Mouse (Mus musculus): ENCODE data around the gene Olfr1209. TPM values are rescaled to one million over a fixed set of nuclear protein-coding genes. Genes with fewer than 3 reads are reported as not detected.

Gene Olfr1209
- not detected in 2 replicates for polyA plus RNA-seq (2015; fragmentation: Nextera tagmentation; extraction: Ambion mirVana)

GRCm38 (mm10) chr2:88915057-88915456 is at the start of gene Olfr1209:
Gene Olfr1209 (minus strand): TSS chr2:88915157.
- H3K4me3 ChIP-seq: no peak within 1 kb of the TSS
- no peak for ATAC-seq (ENCODE audit: low FRiP score, low read depth)
- WGBS: 94% methylated on average over 3 of the region's 3 CpGs
- no peak within 1 kb of the TSS for H3K27ac ChIP-seq (replicated peaks)
- H3K9me3 ChIP-seq: no peaks in the 10 kb centered on the region
- no peaks in the 10 kb centered on the region for H3K36me3 ChIP-seq
- H3K4me2 ChIP-seq: no peak within 1 kb of the TSS
- no peaks in the 10 kb centered on the region for H3K4me1 ChIP-seq (replicated peaks)
- H3K27me3 ChIP-seq: no peaks in the 10 kb centered on the region
- H3K9ac ChIP-seq: no peak within 1 kb of the TSS

DNA sequence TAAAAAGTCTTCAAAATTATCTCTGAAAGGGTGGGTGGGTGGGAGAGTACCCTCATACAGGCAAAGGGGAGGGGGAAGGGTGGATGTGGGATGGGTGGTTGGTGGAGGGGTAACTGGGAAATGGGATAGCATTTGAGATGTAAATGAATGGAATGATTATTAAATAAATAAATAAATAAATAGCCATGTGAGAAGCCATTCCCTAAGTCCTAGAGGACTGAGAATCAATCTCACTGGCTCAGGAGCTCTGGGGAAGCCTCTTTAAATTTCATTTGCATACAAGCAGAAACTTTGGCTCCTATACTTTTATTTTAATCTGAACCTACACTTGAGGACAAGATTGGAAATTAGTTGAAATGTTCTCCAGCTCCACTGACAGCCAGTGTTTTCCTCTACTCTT is 38.7 kb upstream of the Olfr1209 start, which contains the start of gene Olfr1212:
Gene Olfr1212, plus strand, starts transcription at position 301 of the 400 bp plus-strand sequence.
- Histone ChIP-seq H3K4me2 (no peak within 1 kb of the TSS), H3K27ac (replicated peaks) (no peak within 1 kb of the TSS), H3K4me3 (no peak within 1 kb of the TSS), H3K9me3 (no peaks in the 10 kb centered on the region), H3K9ac (no peak within 1 kb of the TSS), H3K36me3 (no peaks in the 10 kb centered on the region), H3K27me3 (no peaks in the 10 kb centered on the region), H3K4me1 (replicated peaks) (no peaks in the 10 kb centered on the region)
- ATAC-seq (ENCODE audit: low FRiP score, low read depth): no peak

- Histone ChIP-seq H3K4me2 (no peak within 1 kb of the TSS), H3K27ac (replicated peaks) (no peak within 1 kb of the TSS), H3K9me3 (no peaks in the 10 kb centered on the region), H3K27me3 (no peaks in the 10 kb centered on the region), H3K4me3 (no peak within 1 kb of the TSS), H3K9ac (no peak within 1 kb of the TSS), H3K4me1 (replicated peaks) (no peaks in the 10 kb centered on the region), H3K36me3 (no peaks in the 10 kb centered on the region)
- no peak for ATAC-seq (ENCODE audit: low FRiP score, low read depth)
- 87% methylated on average over 1 of the region's 1 CpGs for WGBS
Measured at GRCm38 (mm10) chr2:88938011-88938410, 23.1 kb upstream of the Olfr1209 start, which contains the start of gene Olfr1211. Gene Olfr1211 (minus strand): TSS chr2:88938111.

- Histone ChIP-seq H3K36me3 (no peaks in the 10 kb centered on the region), H3K4me1 (replicated peaks) (no peaks in the 10 kb centered on the region), H3K27me3 (no peaks in the 10 kb centered on the region), H3K4me3 (no peak within 1 kb of the TSS), H3K27ac (replicated peaks) (no peak within 1 kb of the TSS), H3K4me2 (no peak within 1 kb of the TSS), H3K9ac (no peak within 1 kb of the TSS), H3K9me3 (no peaks in the 10 kb centered on the region)
- no peak for ATAC-seq (ENCODE audit: low FRiP score, low read depth)
Measured at GRCm38 (mm10) chr2:88902211-88902610, 12.7 kb downstream of the Olfr1209 start, which contains the start of gene Olfr1208. Gene Olfr1208 (minus strand): TSS chr2:88902311.

GRCm38 (mm10) chr2:88862931-88863330 is 52.0 kb downstream of the Olfr1209 start, which contains the start of gene Olfr1206:
Gene Olfr1206 (plus strand): TSS chr2:88863231.
- no peak within 1 kb of the TSS for H3K9ac ChIP-seq
- no peak within 1 kb of the TSS for H3K4me2 ChIP-seq
- no peaks in the 10 kb centered on the region for H3K4me1 ChIP-seq (replicated peaks)
- 84% methylated on average over 2 of the region's 2 CpGs for WGBS
- H3K9me3 ChIP-seq: no peaks in the 10 kb centered on the region
- no peaks in the 10 kb centered on the region for H3K36me3 ChIP-seq
- ATAC-seq (ENCODE audit: low FRiP score, low read depth): no peak
- H3K4me3 ChIP-seq: no peak within 1 kb of the TSS
- no peak within 1 kb of the TSS for H3K27ac ChIP-seq (replicated peaks)
- H3K27me3 ChIP-seq: no peaks in the 10 kb centered on the region

Other genes starting within 250 kb of the Olfr1209 start
- gene Olfr1193, start 239.5 kb downstream of the Olfr1209 start, polyA plus RNA-seq (2015; fragmentation: Nextera tagmentation; extraction: Ambion mirVana): not detected in 2 replicates
- not detected in 2 replicates for gene Olfr1195, start 226.0 kb downstream of the Olfr1209 start, polyA plus RNA-seq (2015; fragmentation: Nextera tagmentation; extraction: Ambion mirVana)
- gene Olfr1196, start 210.6 kb downstream of the Olfr1209 start, polyA plus RNA-seq (2015; fragmentation: Nextera tagmentation; extraction: Ambion mirVana): not detected in 2 replicates
- not detected in 2 replicates for gene Olfr1197, start 182.8 kb downstream of the Olfr1209 start, polyA plus RNA-seq (2015; fragmentation: Nextera tagmentation; extraction: Ambion mirVana)
- not detected in 2 replicates for gene Olfr1198, start 163.8 kb downstream of the Olfr1209 start, polyA plus RNA-seq (2015; fragmentation: Nextera tagmentation; extraction: Ambion mirVana)
- not detected in 2 replicates for gene Olfr1199, start 154.7 kb downstream of the Olfr1209 start, polyA plus RNA-seq (2015; fragmentation: Nextera tagmentation; extraction: Ambion mirVana)
- gene Olfr1200, start 144.7 kb downstream of the Olfr1209 start, polyA plus RNA-seq (2015; fragmentation: Nextera tagmentation; extraction: Ambion mirVana): not detected in 2 replicates
- gene Olfr1201, start 122.1 kb downstream of the Olfr1209 start, polyA plus RNA-seq (2015; fragmentation: Nextera tagmentation; extraction: Ambion mirVana): not detected in 2 replicates
- 0.04 TPM in 1 of 2 replicates, not detected in the other for gene Olfr1202, start 100.7 kb downstream of the Olfr1209 start, polyA plus RNA-seq (2015; fragmentation: Nextera tagmentation; extraction: Ambion mirVana)
- not detected in 2 replicates for gene Olfr1205, start 85.4 kb downstream of the Olfr1209 start, polyA plus RNA-seq (2015; fragmentation: Nextera tagmentation; extraction: Ambion mirVana)
- gene Olfr1204, start 65.9 kb downstream of the Olfr1209 start, polyA plus RNA-seq (2015; fragmentation: Nextera tagmentation; extraction: Ambion mirVana): not detected in 2 replicates
- gene Olfr1206, start 51.9 kb downstream of the Olfr1209 start, polyA plus RNA-seq (2015; fragmentation: Nextera tagmentation; extraction: Ambion mirVana): not detected in 2 replicates
- gene Olfr1208, start 12.8 kb downstream of the Olfr1209 start, polyA plus RNA-seq (2015; fragmentation: Nextera tagmentation; extraction: Ambion mirVana): not detected in 2 replicates
- gene Olfr1211, start 23.0 kb upstream of the Olfr1209 start, polyA plus RNA-seq (2015; fragmentation: Nextera tagmentation; extraction: Ambion mirVana): not detected in 2 replicates
- not detected in 2 replicates for gene Olfr1212, start 38.8 kb upstream of the Olfr1209 start, polyA plus RNA-seq (2015; fragmentation: Nextera tagmentation; extraction: Ambion mirVana)
- not detected in 2 replicates for gene Gm13762, start 65.1 kb upstream of the Olfr1209 start, polyA plus RNA-seq (2015; fragmentation: Nextera tagmentation; extraction: Ambion mirVana)
- not detected in 2 replicates for gene Olfr1214, start 77.5 kb upstream of the Olfr1209 start, polyA plus RNA-seq (2015; fragmentation: Nextera tagmentation; extraction: Ambion mirVana)
- gene Olfr1215, start 91.8 kb upstream of the Olfr1209 start, polyA plus RNA-seq (2015; fragmentation: Nextera tagmentation; extraction: Ambion mirVana): not detected in 2 replicates
- not detected in 2 replicates for gene Olfr1216, start 103.2 kb upstream of the Olfr1209 start, polyA plus RNA-seq (2015; fragmentation: Nextera tagmentation; extraction: Ambion mirVana)
- gene Olfr1217, start 116.9 kb upstream of the Olfr1209 start, polyA plus RNA-seq (2015; fragmentation: Nextera tagmentation; extraction: Ambion mirVana): not detected in 2 replicates
- gene Olfr1218, start 146.0 kb upstream of the Olfr1209 start, polyA plus RNA-seq (2015; fragmentation: Nextera tagmentation; extraction: Ambion mirVana): not detected in 2 replicates
- gene Olfr1219, start 168.4 kb upstream of the Olfr1209 start, polyA plus RNA-seq (2015; fragmentation: Nextera tagmentation; extraction: Ambion mirVana): not detected in 2 replicates
- not detected in 2 replicates for gene Olfr1220, start 191.7 kb upstream of the Olfr1209 start, polyA plus RNA-seq (2015; fragmentation: Nextera tagmentation; extraction: Ambion mirVana)
- gene Olfr1221, start 202.1 kb upstream of the Olfr1209 start, polyA plus RNA-seq (2015; fragmentation: Nextera tagmentation; extraction: Ambion mirVana): not detected in 2 replicates
- not detected in 2 replicates for gene Olfr1222, start 217.9 kb upstream of the Olfr1209 start, polyA plus RNA-seq (2015; fragmentation: Nextera tagmentation; extraction: Ambion mirVana)
- not detected in 2 replicates for gene Olfr1223, start 236.4 kb upstream of the Olfr1209 start, polyA plus RNA-seq (2015; fragmentation: Nextera tagmentation; extraction: Ambion mirVana)
- gene Olfr1224-ps1, start 248.9 kb upstream of the Olfr1209 start, polyA plus RNA-seq (2015; fragmentation: Nextera tagmentation; extraction: Ambion mirVana): not detected in 2 replicates

All from hindbrain, embryonic 15.5 days (tissue).